Mouse (Mus musculus): ENCODE results near the gene Lmln. TPM values are rescaled to one million over a fixed set of nuclear protein-coding genes. Genes with fewer than 3 reads are reported as not detected.
"Not testable (repeated sequence)": the region's sequence is repeated elsewhere in the genome, so short reads cannot be mapped to it uniquely, and the experiment has no call there.

Lmln gene
- polyA plus RNA-seq, 1 experiment from 2014 or later, result 3.8 TPM

DNA sequence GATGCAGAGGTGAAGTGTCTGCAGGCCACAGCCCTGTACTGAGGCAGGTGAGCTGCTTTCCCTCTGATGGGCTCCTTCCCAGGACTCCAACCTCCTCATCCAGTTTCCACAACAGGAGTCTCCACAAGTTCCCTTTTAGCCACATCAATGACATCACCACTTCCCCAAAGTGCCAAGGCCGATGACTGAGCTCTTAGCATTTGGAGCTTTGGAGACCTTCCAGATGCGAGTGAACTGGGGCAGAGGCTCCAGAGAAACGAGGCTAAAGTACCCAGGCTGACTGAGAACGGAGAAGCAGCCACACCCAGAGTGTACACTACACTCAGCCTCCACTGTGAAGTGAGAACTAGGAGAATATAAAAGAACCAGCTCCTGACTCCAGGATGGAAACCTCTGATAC, 68.4 kb downstream of the Lmln start:
- ChIA-PET POLR2A (interaction anchor here (0.5 to 0.6 kb wide), 2 partner anchors 11 to 20 kb away, joined by 3 to 9 read pairs; no protein-coding TSS in a partner anchor), CTCF (interaction anchor here (1.0 kb wide), 1 partner anchor 13 kb away, joined by 3 read pairs; no protein-coding TSS in a partner anchor)
- H3K27me3 ChIP-seq, result no peaks in the 10 kb centered on the region
- ATAC-seq, result no peak
- no peak for TF ChIP-seq CTCF (IDR thresholded peaks at IDR 0.05)
- in situ Hi-C loops (cut with MboI; ENCODE audit: low pct_unique_long_range_greater_than_20kb), result no loop called here
- DNase-seq (ENCODE audit: low read depth, low spot score), result no peak

DNA sequence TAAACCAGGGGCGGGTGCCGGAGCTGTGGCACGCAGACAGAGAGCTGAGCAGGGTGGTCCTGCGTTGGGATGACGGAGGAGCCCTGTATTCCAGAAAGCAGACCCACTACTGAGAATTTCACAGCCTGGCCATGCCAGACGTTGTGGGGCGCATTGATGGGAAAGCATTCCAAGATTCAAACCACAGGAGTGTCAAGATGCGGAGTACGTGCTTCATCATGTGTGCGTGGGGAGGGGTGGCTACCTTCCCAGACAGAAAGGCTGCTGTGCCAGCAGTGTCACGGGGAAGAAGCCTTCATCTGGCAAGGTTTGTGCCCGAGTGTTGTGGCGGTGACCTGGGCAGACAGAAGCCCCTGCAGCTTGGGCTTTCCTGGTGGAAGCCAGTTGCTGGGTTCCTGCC, 70.9 kb downstream of the Lmln start:
- ATAC-seq (no peak), DNase-seq (ENCODE audit: low read depth, low spot score) (no peak)
- ChIA-PET POLR2A (no interaction called here), CTCF (no interaction called here)
- H3K27me3 ChIP-seq, result no peaks in the 10 kb centered on the region
- in situ Hi-C loops (cut with MboI; ENCODE audit: low pct_unique_long_range_greater_than_20kb), result no loop called here
- no peak for TF ChIP-seq CTCF (IDR thresholded peaks at IDR 0.05)

DNA sequence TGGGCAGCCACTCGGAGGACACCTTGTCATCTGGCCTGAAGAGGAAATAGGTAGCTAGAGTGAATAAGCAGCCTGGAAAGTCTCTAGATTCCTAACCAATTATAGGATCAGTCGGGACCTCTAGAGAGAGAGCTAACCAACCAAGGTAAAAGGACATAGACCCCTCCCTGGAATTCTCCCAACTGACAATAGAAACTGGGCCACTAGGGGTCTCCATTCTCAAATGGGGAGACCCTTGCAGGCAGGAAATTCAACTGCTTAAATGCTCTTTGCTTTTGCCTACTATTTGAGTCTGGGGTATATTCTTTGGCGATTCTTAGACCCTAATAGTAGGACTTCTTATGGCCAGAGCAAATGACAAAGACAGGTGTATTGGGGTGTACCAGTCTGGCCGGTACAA, 72.8 kb downstream of the Lmln start:
- POLR2A ChIA-PET, result no interaction called here
- DNase-seq (ENCODE audit: low read depth, low spot score), result no peak
- H3K27me3 ChIP-seq, result no peaks in the 10 kb centered on the region
- TF ChIP-seq CTCF (IDR thresholded peaks at IDR 0.05), result no peak
- CTCF ChIA-PET, result interaction anchor here (1.0 kb wide), 1 partner anchor 19 kb away, joined by 3 read pairs; no protein-coding TSS in a partner anchor
- in situ Hi-C loops (cut with MboI; ENCODE audit: low pct_unique_long_range_greater_than_20kb), result no loop called here
- no peak for ATAC-seq

DNA sequence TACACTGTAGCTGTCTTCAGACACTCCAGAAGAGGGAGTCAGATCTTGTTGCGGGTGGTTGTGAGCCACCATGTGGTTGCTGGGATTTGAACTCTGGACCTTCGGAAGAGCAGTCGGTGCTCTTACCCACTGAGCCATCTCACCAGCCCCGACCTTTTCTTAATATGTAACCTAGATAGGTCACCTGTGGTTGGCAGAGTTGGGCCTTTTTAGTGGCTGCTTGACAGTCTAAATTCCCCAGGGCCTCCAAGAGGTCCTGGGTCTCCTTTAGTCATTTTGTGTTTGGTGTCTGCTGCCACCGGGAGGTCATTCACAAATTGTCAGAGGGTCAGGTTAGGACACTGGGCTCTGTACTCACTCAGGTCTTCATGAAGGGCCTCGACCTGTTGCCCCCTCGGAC, 76.7 kb downstream of the Lmln start:
- H3K27me3 ChIP-seq; DNase-seq (ENCODE audit: low read depth, low spot score); ATAC-seq; in situ Hi-C loops (cut with MboI; ENCODE audit: low pct_unique_long_range_greater_than_20kb); POLR2A ChIA-PET: not testable (repeated sequence)
- CTCF ChIA-PET, result interaction anchor here (0.6 kb wide), 1 partner anchor 16 kb away, joined by 5 read pairs; no protein-coding TSS in a partner anchor

DNA sequence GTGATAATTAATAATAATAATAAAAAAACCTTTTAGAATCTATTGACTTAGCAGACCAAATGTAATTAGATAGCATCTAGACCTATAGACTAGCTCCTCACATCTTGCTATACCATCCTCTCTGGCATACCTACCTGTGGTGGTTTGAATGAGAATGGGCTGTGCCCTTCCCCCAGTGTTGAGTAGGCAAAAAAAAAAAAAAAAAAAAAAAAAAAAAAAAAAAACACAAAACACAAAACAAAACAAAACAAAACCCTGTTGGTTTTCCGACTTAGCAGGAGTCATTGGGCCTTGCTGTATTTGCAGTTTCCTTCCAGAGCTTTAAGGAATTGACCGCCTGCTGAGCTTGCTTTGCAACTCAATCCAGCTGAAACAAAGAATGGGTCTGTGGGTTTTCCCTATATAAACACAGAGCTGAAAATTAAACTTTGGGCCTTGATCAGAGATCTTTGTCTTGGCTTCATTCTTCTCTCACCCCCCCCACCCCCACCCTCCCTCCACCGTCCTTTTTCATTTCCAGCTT, 79.5 kb downstream of the Lmln start:
- ChIA-PET CTCF (interaction anchor here (1.1 to 3.3 kb wide), 3 partner anchors 10 to 19 kb away, joined by 3 to 8 read pairs (median 3); no protein-coding TSS in a partner anchor), POLR2A (interaction anchor here (0.7 to 1.0 kb wide), 2 partner anchors 12 to 13 kb away, joined by 3 read pairs; no protein-coding TSS in a partner anchor)
- in situ Hi-C loops (cut with MboI; ENCODE audit: low pct_unique_long_range_greater_than_20kb), result no loop called here
- TF ChIP-seq CTCF (IDR thresholded peaks at IDR 0.05), result no peak
- no peaks in the 10 kb centered on the region for H3K27me3 ChIP-seq
- DNase-seq (ENCODE audit: low read depth, low spot score), result no peak
- no peak for ATAC-seq

DNA sequence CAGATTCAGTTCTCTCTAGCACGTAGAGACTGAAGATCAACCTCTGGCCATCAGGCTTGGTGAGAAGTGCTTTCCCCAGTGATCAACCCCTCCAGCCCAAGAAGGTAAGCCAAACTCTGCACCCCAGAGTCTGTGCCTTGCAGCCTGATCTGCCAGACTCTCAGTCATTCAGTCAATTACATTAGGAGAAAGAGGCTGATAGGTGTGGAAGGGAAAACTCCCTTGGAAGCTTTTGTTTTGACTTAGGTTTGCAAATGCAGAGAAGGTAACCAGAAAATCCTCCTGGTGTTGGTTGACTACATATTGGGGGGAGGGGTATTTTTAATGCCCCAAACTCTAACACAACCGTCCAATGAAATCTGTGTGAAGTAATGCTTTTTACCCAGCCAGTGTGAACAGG, 81.1 kb downstream of the Lmln start:
- in situ Hi-C loops (cut with MboI; ENCODE audit: low pct_unique_long_range_greater_than_20kb), result no loop called here
- CTCF ChIA-PET, result interaction anchor here (1.0 to 3.3 kb wide), 4 partner anchors 10 to 21 kb away, joined by 3 to 8 read pairs (median 3); no protein-coding TSS in a partner anchor
- DNase-seq (ENCODE audit: low read depth, low spot score) (no peak), ATAC-seq (no peak)
- POLR2A ChIA-PET, result no interaction called here
- H3K27me3 ChIP-seq, result no peaks in the 10 kb centered on the region
- TF ChIP-seq CTCF (IDR thresholded peaks at IDR 0.05), result no peak

DNA sequence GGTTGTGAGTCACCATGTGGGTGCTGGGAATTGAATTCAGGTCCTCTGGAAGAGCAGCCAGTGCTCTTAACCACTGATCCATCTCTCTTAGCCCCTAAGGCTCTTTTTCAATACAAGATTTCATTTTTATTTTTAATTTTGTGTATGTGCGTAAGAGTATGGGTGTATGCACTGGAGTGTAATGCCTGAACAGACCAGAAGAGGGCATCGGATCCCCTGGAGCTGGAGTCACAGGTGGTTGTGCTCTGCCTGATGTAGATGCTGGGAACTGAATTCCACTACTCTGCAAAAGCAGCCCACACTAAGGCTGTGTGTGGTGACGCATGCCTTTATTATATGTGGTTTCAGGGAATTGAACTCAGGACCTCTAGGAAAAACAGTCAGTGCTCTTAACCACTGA, 83.9 kb downstream of the Lmln start:
- H3K27me3 ChIP-seq, result no peaks in the 10 kb centered on the region
- ChIA-PET POLR2A (no interaction called here), CTCF (interaction anchor here (1.4 kb wide), 1 partner anchor 9 kb away, joined by 5 read pairs; no protein-coding TSS in a partner anchor)
- DNase-seq (ENCODE audit: low read depth, low spot score) (no peak), ATAC-seq (no peak)
- peak; percentile 33 for TF ChIP-seq CTCF (IDR thresholded peaks at IDR 0.05)
- in situ Hi-C loops (cut with MboI; ENCODE audit: low pct_unique_long_range_greater_than_20kb), result no loop called here

DNA sequence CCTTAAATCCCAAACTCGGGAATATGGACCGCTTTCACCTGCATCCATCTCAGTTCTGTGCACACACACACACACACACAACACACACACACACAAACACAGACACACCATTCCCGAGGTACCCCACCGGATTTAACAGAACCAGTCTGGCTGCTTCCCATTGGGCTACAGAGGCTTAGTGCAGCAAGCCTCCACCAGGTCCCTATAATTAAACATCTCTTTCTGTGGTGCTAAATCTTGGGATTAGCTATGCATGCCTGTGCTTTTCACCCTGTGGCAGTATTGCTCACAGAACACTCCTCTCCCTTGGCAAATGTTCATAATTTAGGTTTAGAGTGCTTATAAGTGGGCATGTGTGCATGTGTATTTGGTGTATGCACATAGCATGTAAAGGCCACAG, 85.8 kb downstream of the Lmln start:
- peak; percentile 62 for DNase-seq (ENCODE audit: low read depth, low spot score)
- no peaks in the 10 kb centered on the region for H3K27me3 ChIP-seq
- ChIA-PET CTCF (interaction anchor here (1.0 kb wide), 1 partner anchor 124 kb away, joined by 3 read pairs; no protein-coding TSS in a partner anchor), POLR2A (no interaction called here)
- ATAC-seq, result peak; percentile 73
- in situ Hi-C loops (cut with MboI; ENCODE audit: low pct_unique_long_range_greater_than_20kb), result no loop called here
- no peak for TF ChIP-seq CTCF (IDR thresholded peaks at IDR 0.05)

DNA sequence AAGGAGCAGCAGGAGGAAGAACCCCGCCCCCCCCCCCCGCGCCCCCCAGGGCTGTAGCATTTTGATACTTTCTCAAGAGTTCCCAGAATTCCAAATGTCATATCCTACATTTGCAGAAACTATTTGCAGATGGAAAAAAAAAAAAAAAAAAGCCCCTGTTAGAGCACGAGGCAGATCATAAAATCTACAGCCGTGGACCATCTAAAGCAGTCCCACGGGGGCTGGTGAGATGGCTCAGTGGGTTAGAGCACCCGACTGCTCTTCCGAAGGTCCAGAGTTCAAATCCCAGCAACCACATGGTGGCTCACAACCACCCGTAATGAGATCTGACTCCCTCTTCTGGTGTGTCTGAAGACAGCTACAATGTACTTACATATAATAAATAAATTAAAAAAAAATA, 88.6 kb downstream of the Lmln start:
- CTCF ChIA-PET, result interaction anchor here (1.0 to 1.6 kb wide), 2 partner anchors 33 to 73 kb away, joined by 3 read pairs; no protein-coding TSS in a partner anchor
- H3K27me3 ChIP-seq; POLR2A ChIA-PET; DNase-seq (ENCODE audit: low read depth, low spot score); ATAC-seq: not testable (repeated sequence)
- in situ Hi-C loops (cut with MboI; ENCODE audit: low pct_unique_long_range_greater_than_20kb), result loop anchor here (5.0 to 10.0 kb wide), 2 partner anchors 79 to 336 kb away; partner anchors contain the start of gene Smbd1

DNA sequence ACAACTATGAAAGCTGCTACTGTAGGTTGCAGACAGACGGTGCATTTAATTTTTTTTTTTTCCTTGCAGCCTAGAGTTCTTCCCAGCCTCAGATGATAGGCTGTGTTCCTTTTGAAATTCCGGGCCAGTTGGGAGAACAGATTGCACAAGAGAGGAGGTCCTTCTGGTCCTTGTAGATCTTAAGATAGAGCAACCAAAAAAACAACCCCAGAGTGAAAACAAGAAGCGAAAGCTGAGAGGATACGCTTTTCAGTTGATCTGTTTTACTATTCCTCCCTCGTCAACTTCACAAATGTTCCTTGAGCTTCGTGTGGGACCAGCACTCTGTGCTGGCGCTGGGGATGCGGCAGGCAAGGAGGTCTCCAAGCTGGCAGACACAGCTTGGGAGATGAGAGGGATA, 89.2 kb downstream of the Lmln start:
- ChIA-PET CTCF (interaction anchor here (1.0 kb wide), 1 partner anchor 9 kb away, joined by 3 read pairs; no protein-coding TSS in a partner anchor), POLR2A (no interaction called here)
- DNase-seq (ENCODE audit: low read depth, low spot score), result no peak
- in situ Hi-C loops (cut with MboI; ENCODE audit: low pct_unique_long_range_greater_than_20kb), result loop anchor here (5.0 to 10.0 kb wide), 2 partner anchors 79 to 337 kb away; partner anchors contain the start of gene Smbd1
- no peak for TF ChIP-seq CTCF (IDR thresholded peaks at IDR 0.05)
- peaks cover 1% of the 10 kb centered on the region for H3K27me3 ChIP-seq
- ATAC-seq, result no peak

DNA sequence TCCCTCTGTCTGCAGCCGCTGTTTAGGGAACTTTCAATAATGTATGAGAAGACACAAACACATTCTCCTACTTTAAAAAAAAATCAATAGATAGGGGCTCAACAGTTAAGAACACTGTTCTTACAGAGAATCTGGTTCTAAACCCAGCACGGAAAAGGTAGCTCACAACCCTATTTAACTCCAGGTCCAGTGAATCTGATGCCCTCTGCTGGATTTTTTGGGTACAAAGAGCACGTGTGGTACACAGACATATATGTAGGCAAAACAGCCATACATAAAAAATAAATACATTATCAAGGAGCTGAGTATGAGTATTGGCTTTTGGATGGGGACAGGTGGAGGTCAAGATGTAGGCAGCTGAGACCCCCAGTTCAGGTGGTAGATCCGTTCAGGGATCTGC, 92.7 kb downstream of the Lmln start:
- POLR2A ChIA-PET, result no interaction called here
- in situ Hi-C loops (cut with MboI; ENCODE audit: low pct_unique_long_range_greater_than_20kb), result loop anchor here (5.0 to 10.0 kb wide), 3 partner anchors 83 to 340 kb away; partner anchors contain the start of gene Smbd1

More for the DNA sequence above, 92.7 kb downstream of the Lmln start:
- peak; percentile 76 for TF ChIP-seq CTCF (IDR thresholded peaks at IDR 0.05)
- DNase-seq (ENCODE audit: low read depth, low spot score), result no peak
- ATAC-seq, result no peak
- peaks cover 3% of the 10 kb centered on the region for H3K27me3 ChIP-seq
- CTCF ChIA-PET, result interaction anchor here (0.7 to 1.9 kb wide), 17 partner anchors 10 to 131 kb away, joined by 3 to 8 read pairs (median 4); partner anchors contain the start of gene Osbpl11

All from Patski (cell line).